Mouse (Mus musculus) limb, embryonic 13.5 days (tissue): ENCODE data around the gene Peli1. TPM values are rescaled to one million over a fixed set of nuclear protein-coding genes. Genes with fewer than 3 reads are reported as not detected.

Source experiments
- ATAC-seq: fragments of 200-750 bp; cut with Nextera tagmentation; 2 replicates; pipeline ENCODE4 v1.8.0; 2017; ENCODE audit warnings: low read depth, moderate number of reproducible peaks, moderate TSS enrichment; ENCODE audit not compliant: low FRiP score
- H3K27ac ChIP-seq: fragments of 300-500 bp; sonication (generic); 2 replicates; pipeline ENCODE4 v1.5.1; 2015; ENCODE audit warnings: inconsistent platforms, mild to moderate bottlenecking, moderate library complexity
- H3K27me3 ChIP-seq: fragments of 300-500 bp; sonication (generic); 2 replicates; pipeline ENCODE4 v1.6.1; 2015; ENCODE audit warnings: mild to moderate bottlenecking, inconsistent platforms
- H3K36me3 ChIP-seq: fragments of 300-500 bp; sonication (generic); 2 replicates; pipeline ENCODE4 v1.6.1; 2015; ENCODE audit warnings: inconsistent platforms, mild to moderate bottlenecking, moderate library complexity
- H3K4me1 ChIP-seq: fragments of 300-500 bp; sonication (generic); 2 replicates; pipeline ENCODE4 v1.6.1; 2015; ENCODE audit warnings: inconsistent platforms
- H3K4me2 ChIP-seq: fragments of 300-500 bp; sonication (generic); replicated peaks from 2 replicates; pipeline ENCODE4 v1.6.1; 2015; ENCODE audit warnings: inconsistent platforms, mild to moderate bottlenecking, moderate library complexity
- H3K4me3 ChIP-seq: fragments of 300-500 bp; sonication (generic); 2 replicates; pipeline ENCODE4 v1.5.1; 2015; ENCODE audit warnings: moderate library complexity, mild to moderate bottlenecking, inconsistent platforms
- H3K9ac ChIP-seq: fragments of 300-500 bp; sonication (generic); 2 replicates; pipeline ENCODE4 v1.6.1; 2015; ENCODE audit warnings: mild to moderate bottlenecking, inconsistent platforms
- H3K9me3 ChIP-seq: fragments of 300-500 bp; sonication (generic); 2 replicates; pipeline ENCODE4 v1.6.1; 2016; ENCODE audit warnings: inconsistent platforms
- WGBS: fragments of 180-500 bp; shearing (Covaris S2); methylation state at CpG from one replicate; pipeline ENCODE4 v1.1.7; 2015; 5-methylcytosine and 5-hydroxymethylcytosine counted together
- polyA plus RNA-seq: library from polyadenylated mRNA; unstranded; fragments of >200 nt; fragmentation: Nextera tagmentation; extraction: Ambion mirVana; gene quantifications from 2 replicates; pipeline ENCODE4 v1.2.1, GENCODE M21; 2015

The Peli1 gene
- polyA plus RNA-seq, 1 experiment from 2014 or later, result 44.5 TPM

DNA sequence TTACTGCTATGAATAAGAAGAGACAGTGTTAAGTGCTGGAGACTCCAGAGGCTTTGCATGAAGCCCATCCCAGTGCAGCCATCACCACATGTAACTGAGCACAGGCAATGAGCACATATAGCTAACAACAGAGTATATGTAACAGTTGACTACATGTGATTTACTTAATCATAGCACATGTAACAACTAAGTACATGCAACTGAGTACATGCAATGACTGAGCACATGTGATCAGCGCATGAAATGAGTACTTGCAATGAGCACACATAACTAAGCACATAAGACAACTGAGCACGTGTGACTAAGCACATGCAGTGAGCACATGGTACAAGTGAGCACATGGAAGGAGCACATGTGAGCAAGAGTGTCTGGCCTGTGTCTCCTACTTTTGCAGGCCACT is 29.0 kb upstream of the Peli1 start:
- H3K27ac ChIP-seq, result no peak overlapping the region
- WGBS, result 95% methylated on average over 2 of the region's 2 CpGs

DNA sequence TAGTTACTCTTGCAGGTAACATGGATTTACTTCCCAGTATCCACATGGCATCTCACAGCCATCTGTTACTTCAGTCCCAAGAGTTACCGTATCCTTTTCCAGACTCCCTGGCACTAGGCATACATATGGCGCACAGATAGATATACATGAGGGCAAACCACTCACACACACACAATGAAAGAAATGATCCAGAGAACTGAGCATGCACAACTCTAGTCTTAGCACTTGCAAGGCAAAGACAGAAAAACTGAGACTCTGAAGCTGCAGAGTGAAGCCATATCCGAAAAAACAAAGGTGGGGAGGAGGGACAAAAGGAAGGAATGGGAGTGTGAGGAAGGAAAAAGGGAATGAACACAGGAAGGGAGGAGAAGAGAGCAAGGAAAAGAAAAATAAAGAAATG is 27.8 kb upstream of the Peli1 start:
- Histone ChIP-seq H3K36me3 (no peaks in the 10 kb centered on the region), H3K9ac (no peak overlapping the region), H3K4me1 (no peaks in the 10 kb centered on the region; the same call in 1 of the 2 replicates), H3K27ac (no peak overlapping the region), H3K4me3 (no peak overlapping the region), H3K27me3 (no peaks in the 10 kb centered on the region), H3K9me3 (no peaks in the 10 kb centered on the region), H3K4me2 (no peak overlapping the region)
- ATAC-seq, result no peak
- WGBS, result 89% methylated on average over 3 of the region's 3 CpGs

More for the DNA sequence above, 29.0 kb upstream of the Peli1 start:
- Histone ChIP-seq H3K27me3 (no peaks in the 10 kb centered on the region), H3K36me3 (no peaks in the 10 kb centered on the region), H3K4me1 (peaks cover 7% of the 10 kb centered on the region), H3K4me2 (no peak overlapping the region), H3K9ac (no peak overlapping the region), H3K9me3 (no peaks in the 10 kb centered on the region), H3K4me3 (no peak overlapping the region)
- ATAC-seq, result no peak

DNA sequence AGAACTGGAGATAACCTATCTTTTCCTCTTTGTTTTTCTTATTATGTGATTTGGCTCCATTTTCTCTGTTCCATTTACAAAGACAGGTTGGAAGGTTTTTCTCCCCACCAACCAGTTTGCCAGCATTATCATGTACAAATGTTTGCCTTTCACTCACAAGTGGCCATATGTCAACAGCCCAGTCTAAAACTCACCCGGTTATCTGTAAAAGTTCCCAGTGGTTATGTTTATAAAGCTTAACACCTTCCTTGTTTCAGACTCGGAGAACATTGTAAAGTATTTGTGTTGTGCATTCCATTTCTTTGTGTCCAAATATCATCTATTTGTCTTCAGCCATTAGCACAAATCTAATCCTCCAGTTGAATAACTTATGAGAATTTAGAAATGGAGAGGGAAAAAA is 11.7 kb upstream of the Peli1 start:
- no peak overlapping the region for H3K4me3 ChIP-seq
- no peaks in the 10 kb centered on the region for H3K9me3 ChIP-seq
- WGBS, result 70% methylated on average over 2 of the region's 2 CpGs
- ATAC-seq, result no peak
- no peak overlapping the region for H3K4me2 ChIP-seq
- H3K27me3 ChIP-seq, result no peaks in the 10 kb centered on the region
- no peaks in the 10 kb centered on the region for H3K36me3 ChIP-seq
- no peak overlapping the region for H3K27ac ChIP-seq
- no peak overlapping the region for H3K9ac ChIP-seq
- H3K4me1 ChIP-seq, result 0 out of 2 replicates have a peak, but pooled peaks cover 4% of the 10 kb centered on the region

DNA sequence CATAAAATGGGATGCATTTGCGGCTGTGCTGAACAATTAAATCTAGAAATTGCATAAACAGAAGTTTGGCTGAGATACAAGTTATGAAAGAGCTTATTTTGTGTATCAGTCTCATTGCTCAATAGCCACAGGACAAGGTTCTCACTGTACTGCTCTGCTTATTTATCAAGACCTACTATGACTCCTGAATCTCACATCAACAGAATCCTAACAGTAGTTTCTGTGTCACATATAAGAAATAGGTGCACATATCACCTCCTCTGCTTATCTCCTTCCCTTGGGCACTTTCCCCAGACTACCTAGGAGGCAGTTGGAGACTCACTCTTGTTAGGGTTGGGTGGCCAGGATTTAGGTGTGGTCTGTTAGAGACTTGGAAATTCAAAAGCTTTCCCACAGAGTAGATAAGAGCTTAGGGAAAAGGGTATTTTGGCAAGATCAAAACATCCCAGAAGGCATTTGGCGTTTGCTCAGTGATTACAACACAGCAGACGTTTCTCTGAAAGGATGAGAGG is 11.2 kb upstream of the Peli1 start:
- Histone ChIP-seq H3K4me3 (no peak overlapping the region), H3K9me3 (no peaks in the 10 kb centered on the region), H3K4me1 (0 out of 2 replicates have a peak, but pooled peaks cover 4% of the 10 kb centered on the region), H3K36me3 (no peaks in the 10 kb centered on the region), H3K27me3 (no peaks in the 10 kb centered on the region), H3K4me2 (no peak overlapping the region), H3K27ac (no peak overlapping the region), H3K9ac (no peak overlapping the region)
- WGBS, result 62% methylated on average over 3 of the region's 3 CpGs
- ATAC-seq, result no peak

DNA sequence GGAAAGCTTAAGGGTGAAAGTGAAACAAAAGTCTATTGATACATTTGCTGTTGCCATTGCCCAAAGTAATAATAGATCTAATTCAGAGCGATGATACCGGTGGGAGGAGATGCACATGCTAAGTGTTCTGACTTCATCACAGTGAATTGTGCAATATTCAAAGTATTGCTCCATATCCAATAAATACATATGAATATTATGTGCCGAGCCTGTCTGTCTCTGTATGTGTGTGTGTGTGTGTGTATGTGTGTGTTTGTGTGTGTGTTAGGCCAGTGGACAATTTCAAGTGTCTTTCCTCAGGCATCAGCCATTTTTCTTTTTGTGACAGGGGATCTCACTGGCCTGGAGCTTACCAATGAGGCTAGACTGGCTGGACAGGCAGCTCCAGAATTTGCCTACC is 9.9 kb upstream of the Peli1 start:
- Histone ChIP-seq H3K4me3 (no peak overlapping the region), H3K9me3 (no peaks in the 10 kb centered on the region), H3K4me2 (no peak overlapping the region), H3K9ac (no peak overlapping the region), H3K27ac (no peak overlapping the region), H3K4me1 (0 out of 2 replicates have a peak, but pooled peaks cover 4% of the 10 kb centered on the region), H3K36me3 (no peaks in the 10 kb centered on the region), H3K27me3 (no peaks in the 10 kb centered on the region)
- no peak for ATAC-seq
- WGBS, result 80% methylated on average over 3 of the region's 3 CpGs

DNA sequence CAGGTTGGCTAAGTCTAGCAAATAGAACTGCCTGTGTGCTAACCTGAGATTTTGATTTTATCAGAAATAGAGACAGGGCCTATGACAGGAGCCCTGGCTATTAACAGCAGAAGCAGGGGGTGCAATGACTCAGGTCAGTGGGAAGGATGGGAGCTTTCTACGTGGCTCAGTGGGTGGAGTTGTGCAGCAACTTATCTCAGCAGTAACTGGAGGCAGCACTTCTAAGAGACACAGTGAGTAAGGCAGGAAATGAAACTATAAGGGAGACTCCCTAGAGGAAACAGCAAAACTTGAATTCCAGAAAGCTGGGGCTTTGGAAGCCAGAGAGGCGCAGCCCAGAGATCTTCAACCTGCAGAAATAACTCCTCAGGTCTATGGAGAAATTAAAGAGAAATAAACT is 8.4 kb upstream of the Peli1 start:
- Histone ChIP-seq H3K36me3 (no peaks in the 10 kb centered on the region), H3K9me3 (no peaks in the 10 kb centered on the region), H3K4me2 (no peak overlapping the region), H3K27me3 (no peaks in the 10 kb centered on the region), H3K4me3 (no peak overlapping the region), H3K9ac (no peak overlapping the region), H3K4me1 (0 out of 2 replicates have a peak, but pooled peaks cover 4% of the 10 kb centered on the region), H3K27ac (no peak overlapping the region)
- WGBS, result 36% methylated on average over 2 of the region's 2 CpGs
- no peak for ATAC-seq

DNA sequence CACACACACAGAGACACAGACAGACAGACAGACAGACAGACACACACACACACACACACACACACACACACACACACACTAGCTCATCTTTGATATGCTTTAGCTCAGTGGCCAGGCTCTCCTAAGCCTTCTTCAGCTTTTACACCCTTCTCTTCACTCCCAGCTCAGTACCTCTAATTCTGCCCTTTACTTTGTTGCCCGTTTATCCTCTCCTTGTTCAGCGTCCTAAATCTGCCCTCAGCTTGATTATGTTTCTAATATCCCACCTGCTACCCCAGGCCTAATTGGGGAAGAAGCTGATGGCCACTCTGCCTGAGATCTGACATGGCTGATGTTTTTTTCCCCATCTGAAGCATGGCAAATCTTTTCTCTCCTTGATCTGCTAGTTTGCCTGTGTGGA is 2.7 kb upstream of the Peli1 start:
- H3K27ac ChIP-seq, result no peak overlapping the region
- peaks cover 4% of the 10 kb centered on the region for H3K4me1 ChIP-seq
- no peak overlapping the region for H3K4me2 ChIP-seq
- no peak overlapping the region for H3K9ac ChIP-seq
- no peaks in the 10 kb centered on the region for H3K27me3 ChIP-seq
- H3K9me3 ChIP-seq, result no peaks in the 10 kb centered on the region
- H3K36me3 ChIP-seq, result no peaks in the 10 kb centered on the region
- H3K4me3 ChIP-seq, result no peak overlapping the region
- no peak for ATAC-seq
- WGBS, result 43% methylated on average over 2 of the region's 2 CpGs

DNA sequence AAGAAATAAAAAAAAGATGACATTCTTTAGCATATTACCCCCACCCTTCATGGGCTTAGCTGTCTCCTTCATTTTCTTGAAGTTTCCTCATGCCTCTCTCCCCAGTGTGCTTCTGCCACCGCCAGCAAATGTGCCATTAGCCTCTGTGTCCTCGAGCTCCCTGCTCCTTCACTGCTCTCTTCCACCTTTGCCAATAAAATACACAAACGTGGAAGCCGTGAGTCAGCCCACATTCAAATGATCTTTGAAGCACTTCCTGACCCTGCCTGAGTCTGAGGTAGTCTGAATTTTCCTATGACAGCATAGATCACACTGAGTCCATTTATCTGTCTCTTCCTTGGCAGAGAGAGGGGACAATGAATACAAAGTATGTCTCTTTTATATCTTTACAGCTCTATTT is 1.5 kb upstream of the Peli1 start:
- H3K4me3 ChIP-seq, result no peak overlapping the region
- WGBS, result 52% methylated on average over 4 of the region's 4 CpGs
- H3K27me3 ChIP-seq, result no peaks in the 10 kb centered on the region
- H3K4me2 ChIP-seq, result no peak overlapping the region
- ATAC-seq, result no peak
- H3K9me3 ChIP-seq, result no peaks in the 10 kb centered on the region
- peaks cover 15% of the 10 kb centered on the region for H3K4me1 ChIP-seq
- no peak overlapping the region for H3K9ac ChIP-seq
- no peaks in the 10 kb centered on the region for H3K36me3 ChIP-seq
- no peak overlapping the region for H3K27ac ChIP-seq

DNA sequence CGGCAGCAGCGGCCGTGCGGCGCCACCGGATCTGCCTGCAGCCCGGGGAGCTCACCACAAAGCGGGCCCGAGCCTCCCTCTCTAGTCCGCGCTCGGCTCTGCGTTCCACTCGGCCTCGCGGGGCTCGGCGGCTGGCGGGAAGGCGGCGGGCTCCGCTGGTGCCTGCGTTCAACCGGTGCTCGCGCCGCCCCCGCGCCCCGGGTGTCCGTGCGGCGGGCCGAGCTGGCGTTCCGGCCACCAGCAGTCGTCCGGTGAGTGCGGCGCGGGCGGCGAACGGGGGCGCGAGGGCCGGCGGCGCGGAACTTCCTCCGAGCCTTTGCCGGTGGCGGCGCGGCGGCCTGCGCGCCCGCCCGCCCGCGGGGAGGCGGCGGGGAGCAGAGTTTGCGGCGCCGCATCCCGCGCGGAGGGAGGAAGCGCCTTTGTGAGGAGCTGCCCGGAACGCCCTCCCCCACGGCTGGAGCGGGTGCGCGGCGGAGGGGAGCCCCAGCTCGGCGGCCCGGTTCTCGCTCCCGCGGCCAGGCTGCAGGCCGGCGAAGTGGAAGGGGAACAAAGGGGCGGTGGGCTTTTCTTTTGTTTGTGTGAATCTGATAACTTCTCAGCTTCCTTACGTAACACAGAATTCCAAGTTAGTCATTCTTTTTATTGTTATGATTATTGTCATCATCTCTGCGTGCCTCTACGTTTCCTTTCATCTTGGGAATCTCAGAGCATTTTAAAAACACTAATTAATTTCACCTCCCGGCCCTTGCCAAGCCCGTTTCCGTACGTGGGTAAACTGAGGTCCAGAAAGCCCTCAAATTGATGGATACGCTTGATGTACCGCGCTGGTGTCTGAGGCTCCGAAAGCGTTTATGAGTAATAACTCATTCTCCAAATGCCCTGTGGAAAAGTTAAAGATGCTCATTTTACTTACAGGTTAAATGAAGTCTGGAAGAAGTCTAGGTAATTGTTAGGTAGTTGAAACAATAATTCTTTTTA is 626 bp downstream of the Peli1 start:
- Histone ChIP-seq H3K9ac (peak overlapping the region; percentile 99), H3K4me3 (peak overlapping the region; percentile 67), H3K4me2 (peak overlapping the region; percentile 71), H3K27ac (peak overlapping the region; percentile 99), H3K4me1 (peaks cover 15% of the 10 kb centered on the region), H3K27me3 (no peaks in the 10 kb centered on the region), H3K36me3 (no peaks in the 10 kb centered on the region), H3K9me3 (no peaks in the 10 kb centered on the region)
- WGBS, result under 1% methylated on average over 64 of the region's 99 CpGs
- peak; percentile 55 for ATAC-seq

DNA sequence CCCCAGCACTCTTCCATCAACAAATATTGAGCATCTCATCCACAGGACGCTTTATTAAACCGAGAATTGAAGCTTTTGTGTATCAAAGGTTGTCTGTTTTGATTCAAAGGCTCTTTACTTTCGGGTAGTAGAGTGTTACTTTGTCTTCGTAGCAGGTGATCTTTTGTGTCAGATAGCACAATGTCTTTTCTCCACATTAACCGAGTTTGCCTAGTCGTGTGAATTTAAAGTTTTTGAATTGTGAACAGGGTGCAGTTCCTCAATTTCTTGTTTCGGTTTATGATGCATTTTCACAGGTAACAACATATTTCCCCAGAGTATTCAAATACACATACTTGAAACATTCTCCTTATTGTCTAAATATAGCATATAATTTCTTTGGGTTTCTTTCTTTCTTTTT is 1.5 kb downstream of the Peli1 start:
- no peaks in the 10 kb centered on the region for H3K27me3 ChIP-seq
- no peak for ATAC-seq
- H3K4me2 ChIP-seq, result peak overlapping the region; percentile 71
- peaks cover 15% of the 10 kb centered on the region for H3K4me1 ChIP-seq
- peak overlapping the region; percentile 99 for H3K9ac ChIP-seq
- H3K36me3 ChIP-seq, result no peaks in the 10 kb centered on the region
- H3K4me3 ChIP-seq, result peak overlapping the region; percentile 67
- H3K9me3 ChIP-seq, result no peaks in the 10 kb centered on the region
- H3K27ac ChIP-seq, result no peak overlapping the region
- 11% methylated on average over 7 of the region's 7 CpGs for WGBS

DNA sequence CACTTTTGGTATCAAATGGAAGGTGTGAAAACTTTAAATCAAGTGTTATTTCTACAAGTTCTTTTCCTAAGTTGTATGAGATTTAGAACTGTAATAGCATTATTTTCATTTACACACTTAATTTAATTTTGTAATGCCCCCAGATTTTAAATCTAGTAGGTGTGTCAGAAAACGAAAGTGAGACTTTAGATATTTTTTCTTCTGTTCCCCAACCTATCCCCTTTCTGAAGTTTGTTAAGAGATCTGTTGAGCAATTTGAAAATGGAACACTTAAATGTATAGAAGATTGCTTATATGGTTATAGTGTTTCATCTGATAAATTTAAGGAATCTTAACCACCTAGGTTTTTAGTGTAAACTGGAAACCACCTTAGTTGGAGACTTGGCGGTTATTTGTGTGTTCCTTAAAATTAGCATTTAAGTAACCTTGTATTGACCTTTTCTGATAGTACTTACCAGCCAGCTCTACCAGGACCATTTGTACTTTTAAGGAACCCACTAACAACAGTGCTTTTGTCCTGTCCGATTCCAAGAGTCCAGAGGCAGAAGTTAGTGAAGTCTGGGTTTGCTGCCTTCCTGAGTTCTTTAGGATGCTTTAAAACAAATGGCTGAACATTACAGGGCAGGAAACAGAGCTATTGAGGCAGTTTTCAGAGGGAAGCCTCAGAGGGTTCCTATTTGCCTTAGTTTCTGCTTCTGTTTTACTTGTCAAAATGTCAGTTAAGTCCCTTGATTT is 2.2 kb downstream of the Peli1 start:
- Histone ChIP-seq H3K27ac (no peak overlapping the region), H3K27me3 (no peaks in the 10 kb centered on the region), H3K9me3 (no peaks in the 10 kb centered on the region), H3K9ac (no peak overlapping the region), H3K36me3 (0 out of 2 replicates have a peak, but pooled peaks cover 3% of the 10 kb centered on the region), H3K4me1 (peaks cover 15% of the 10 kb centered on the region), H3K4me2 (peak overlapping the region; percentile 55), H3K4me3 (peak overlapping the region; percentile 18)
- WGBS, result 30% methylated on average over 3 of the region's 3 CpGs
- no peak for ATAC-seq

DNA sequence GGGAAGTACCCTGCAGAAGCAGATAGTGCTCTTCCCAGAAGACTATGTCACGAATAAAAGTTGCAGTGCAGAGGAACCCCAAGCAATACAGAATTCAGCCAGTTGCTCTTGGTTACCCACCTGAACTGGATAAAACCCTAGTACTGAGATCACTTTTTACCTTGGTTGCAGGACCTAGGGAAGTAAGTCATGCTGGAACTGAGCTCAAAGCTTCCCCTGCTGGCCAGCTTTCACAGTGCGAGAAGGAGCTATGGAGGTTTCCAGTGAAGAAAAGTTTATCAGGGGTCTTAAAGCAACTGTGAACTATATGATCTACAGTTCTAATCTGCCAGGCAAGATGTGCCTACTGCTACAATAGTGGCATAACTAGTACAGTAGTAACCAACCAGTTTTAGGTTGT is 5.5 kb downstream of the Peli1 start:
- Histone ChIP-seq H3K27ac (no peak overlapping the region), H3K36me3 (0 out of 2 replicates have a peak, but pooled peaks cover 3% of the 10 kb centered on the region), H3K27me3 (no peaks in the 10 kb centered on the region), H3K4me1 (peaks cover 12% of the 10 kb centered on the region), H3K4me2 (no peak overlapping the region), H3K9me3 (no peaks in the 10 kb centered on the region), H3K4me3 (no peak overlapping the region), H3K9ac (no peak overlapping the region)
- 93% methylated on average over 2 of the region's 2 CpGs for WGBS
- no peak for ATAC-seq
